Mouse (Mus musculus) thymus, postnatal 25 days (tissue): ENCODE measurements around the gene Mospd3.
A peak's percentile ranks its signal among the peaks of the same experiment; 100 is the strongest.
"Not testable (repeated sequence)": the region's sequence is repeated elsewhere in the genome, so short reads cannot be mapped to it uniquely, and the experiment has no call there.

Source experiments
- DNase-seq: peaks from one replicate; pipeline ENCODE4 v3.0.0; 2022

Mospd3 gene

DNA sequence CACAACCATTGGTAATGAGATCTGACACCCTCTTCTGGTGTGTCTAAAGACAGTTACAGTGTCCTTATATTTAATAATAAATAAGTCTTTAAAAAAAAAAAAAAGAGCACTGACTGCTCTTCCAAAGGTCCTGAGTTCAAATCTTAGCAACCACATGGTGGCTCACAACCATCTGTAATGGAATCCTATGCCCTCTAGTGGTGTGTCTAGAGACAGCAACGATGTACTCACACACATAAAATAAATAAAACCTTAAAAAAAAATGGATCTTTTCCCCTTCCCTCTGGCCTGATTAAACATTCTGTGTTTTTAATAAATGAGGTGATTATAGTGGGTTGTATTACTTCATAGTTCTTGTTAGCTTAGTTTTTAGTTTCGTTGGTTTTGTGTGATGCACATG lies 14.1 kb upstream of the Mospd3 start:
- not testable (repeated sequence) for DNase-seq

- no peak for DNase-seq
Measured at GRCm38 (mm10) chr5:137613550-137613949, 12.7 kb upstream of the Mospd3 start, which contains the start of gene Pcolce. Pcolce (minus strand) TSS chr5:137613784.

DNA sequence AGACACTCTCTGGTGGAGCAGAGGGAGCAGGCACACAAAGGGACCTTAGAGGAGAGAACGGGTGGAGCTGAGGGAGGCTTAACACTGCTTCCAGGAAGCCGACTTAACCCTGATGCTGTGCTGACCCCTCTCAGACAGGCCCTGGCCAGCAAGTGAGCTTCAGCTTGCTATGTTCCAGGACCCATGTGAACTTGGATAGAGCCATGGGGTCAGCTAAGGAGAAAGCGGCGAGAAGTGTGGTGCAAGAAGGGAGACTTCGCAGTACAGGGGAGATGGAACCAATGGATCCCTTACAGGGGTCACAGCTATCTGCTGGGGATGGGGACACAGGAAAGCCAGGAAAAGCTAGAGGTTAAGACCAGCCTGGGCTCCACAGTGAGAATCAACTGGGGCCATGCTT lies 12.2 kb upstream of the Mospd3 start:
- DNase-seq: no peak

DNA sequence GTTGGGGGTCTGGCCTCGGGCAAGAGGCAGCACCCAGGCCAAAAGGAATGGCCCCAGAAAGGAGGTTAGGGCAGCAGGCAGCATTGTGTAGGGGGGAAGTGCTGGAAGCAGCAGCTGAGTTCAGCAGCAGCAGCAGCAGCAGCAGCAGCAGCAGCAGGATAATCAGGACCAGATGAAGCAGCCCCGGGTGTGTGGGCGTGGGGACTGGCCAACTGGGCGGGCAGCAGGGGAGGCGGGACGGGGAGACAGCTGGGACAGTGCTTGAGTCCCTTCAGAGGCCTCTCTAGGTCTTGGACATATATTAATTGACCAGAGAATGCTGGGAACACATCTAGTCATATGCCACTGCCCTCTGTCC lies 10.4 kb upstream of the Mospd3 start:
- DNase-seq: no peak

DNA sequence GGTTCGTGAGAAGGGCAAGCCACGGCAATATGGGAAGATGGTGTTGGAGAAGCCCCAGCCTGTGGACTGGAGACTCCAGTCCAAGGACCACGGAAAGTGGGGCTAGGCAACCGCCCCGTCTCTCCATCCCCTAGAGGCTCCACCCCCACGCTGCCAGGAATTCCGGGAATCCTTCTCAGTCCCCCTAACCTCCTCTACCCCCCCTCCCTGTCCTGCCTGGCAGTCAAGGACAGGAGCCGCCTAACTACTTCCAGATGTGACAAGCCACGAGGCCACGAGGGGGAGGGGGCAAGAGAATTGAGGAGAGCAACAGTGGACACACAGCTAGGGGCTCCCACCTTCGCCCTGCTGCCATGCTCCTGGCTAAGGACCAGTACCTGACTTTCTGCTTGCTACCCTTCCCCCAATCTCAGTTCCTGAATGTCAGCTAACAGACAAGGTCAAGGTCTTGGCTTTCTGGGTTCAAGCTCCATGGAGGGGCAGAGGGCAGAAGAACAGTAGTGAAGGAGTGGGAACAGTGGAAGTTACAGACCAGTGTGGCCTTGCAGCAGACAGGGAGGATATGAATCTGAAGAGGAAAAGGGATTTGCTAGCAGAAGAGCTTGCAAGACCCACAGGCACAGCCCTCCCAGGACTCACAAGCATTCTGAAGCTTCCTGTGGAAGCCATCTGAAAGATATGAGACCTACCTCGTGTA lies 9.8 kb upstream of the Mospd3 start:
- DNase-seq: no peak

DNA sequence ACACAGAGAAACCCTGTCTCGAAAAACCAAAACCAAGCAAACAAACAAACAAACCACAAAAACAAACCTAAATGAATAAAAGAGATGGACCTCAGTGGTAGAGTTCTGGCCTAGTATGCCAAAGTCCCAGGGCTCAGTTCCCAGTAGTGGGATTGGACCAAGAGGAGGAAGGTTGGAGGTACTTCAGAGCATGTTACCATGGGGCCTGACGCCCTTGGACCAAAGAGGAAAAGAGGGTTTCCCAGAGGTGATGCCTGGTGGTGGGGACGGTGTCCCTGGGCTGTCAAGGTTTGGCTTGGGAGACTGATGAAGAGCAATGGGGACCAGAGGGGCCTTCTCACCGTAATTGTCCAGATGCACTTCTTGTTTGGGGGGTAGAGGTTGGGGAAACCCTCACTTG lies 9.2 kb upstream of the Mospd3 start:
- DNase-seq: no peak

DNA sequence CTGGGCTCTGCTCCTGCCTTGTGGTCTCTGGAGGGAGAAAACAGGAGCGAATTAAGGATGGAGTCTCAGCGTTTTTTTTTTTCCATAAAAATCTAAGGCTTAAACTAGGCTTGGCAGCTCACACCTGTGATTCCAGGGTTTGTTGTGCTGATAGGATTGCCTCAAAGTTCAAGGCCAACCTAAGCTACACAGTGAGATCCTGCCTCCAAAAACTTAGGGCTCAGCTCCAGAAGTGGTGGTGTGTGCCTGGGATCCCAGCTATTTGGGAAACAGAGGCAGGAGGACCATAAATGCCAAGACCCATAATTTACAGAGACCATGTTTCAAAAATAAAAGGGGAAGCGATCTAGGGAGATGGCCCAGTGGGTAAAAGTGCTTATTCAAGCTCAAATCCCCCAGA lies 8.4 kb upstream of the Mospd3 start:
- no peak for DNase-seq

GRCm38 (mm10) chr5:137608654-137609190 lies 7.9 kb upstream of the Mospd3 start:
- DNase-seq: no peak

DNA sequence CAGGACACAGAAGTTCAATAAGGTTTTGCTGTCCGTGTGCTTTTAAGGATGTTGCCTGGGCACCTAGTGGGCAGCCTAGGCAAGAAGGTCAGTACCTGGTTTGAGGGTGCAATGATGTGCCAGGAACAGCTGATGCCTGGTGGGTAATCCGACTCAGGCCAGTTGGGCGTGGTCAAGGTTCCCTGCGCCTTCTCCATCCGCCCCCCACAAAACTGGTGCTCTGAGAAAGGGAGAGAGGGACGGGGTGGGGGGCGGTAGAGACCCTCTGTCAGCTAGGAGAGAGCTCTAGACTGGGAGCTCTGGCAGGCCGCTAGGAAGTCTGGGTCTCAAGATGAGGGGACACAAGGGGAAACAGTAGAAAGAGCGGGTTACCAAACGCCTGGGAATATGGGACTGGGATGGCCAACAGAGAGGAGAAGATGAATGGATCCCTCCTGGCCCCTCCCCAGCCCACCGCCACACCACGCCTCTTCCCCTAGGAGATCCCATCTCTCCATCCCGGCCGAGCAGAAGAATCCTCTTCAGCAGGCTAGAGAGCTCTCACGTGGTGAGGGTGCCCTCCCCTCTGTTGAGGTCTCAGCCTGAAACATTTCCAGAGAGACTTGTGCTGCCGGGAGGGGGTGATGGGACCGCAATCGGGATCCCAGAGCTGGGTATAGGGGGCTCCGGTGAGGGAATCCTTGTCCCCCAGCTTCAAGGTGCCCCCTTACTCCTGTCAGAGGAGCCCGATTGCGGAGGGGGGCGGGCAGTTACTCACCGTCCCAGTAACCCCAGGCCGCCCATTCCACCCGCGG lies 7.2 kb upstream of the Mospd3 start:
- no peak for DNase-seq

DNA sequence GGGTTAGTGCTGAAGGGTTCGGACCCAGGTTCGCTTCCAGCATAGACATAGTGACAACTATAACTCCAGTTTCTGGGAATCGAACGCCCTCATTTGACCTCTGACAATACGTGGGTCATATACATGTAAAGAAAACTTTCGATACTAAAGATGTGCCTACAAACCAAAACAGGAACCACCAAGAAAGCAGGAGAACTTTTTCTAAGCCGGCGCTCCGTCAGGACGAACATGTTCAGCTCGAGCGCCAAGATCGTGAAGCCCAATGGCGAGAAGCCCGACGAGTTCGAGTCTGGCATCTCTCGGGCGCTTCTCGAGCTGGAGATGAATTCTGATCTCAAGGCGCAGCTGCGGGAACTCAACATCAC lies 489 bp upstream of the Mospd3 start:
- DNase-seq: peak; percentile 32

GRCm38 (mm10) chr5:137600281-137600618 lies 608 bp downstream of the Mospd3 start:
- DNase-seq: no peak

GRCm38 (mm10) chr5:137599600-137599999 lies 1.3 kb downstream of the Mospd3 start:
- no peak for DNase-seq

DNA sequence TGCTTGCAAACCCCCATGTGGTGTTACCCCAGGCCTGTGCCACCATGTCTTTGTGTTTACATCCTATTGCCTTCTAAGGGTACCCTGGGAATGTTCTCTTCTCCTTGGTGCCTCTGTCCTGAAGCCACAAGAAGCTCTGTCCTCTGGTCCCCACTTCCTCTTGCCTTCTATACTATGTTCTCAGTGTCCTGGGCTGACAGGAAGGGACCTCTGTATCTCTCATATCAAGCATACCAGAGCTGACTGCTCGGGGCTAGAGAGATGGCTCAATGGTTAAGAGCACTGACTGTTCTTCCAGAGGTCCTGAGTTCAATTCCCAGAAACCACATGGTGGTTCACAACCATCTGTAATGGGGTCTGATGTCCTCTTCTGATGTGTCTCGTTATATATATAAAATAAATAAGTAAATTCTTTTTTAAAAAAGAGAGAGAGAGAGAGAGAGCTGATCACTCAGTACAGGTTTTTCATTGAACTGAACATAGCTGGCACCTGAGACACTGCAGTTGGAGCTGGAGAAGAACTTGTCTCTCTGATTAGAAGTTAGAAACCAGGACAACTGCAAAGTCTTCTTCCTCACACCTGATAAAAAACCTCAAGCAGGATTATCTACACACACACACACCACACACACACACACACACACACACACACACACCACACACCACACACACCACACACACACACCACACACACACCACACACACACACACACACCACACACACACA lies 2.6 kb downstream of the Mospd3 start:
- DNase-seq: no peak

DNA sequence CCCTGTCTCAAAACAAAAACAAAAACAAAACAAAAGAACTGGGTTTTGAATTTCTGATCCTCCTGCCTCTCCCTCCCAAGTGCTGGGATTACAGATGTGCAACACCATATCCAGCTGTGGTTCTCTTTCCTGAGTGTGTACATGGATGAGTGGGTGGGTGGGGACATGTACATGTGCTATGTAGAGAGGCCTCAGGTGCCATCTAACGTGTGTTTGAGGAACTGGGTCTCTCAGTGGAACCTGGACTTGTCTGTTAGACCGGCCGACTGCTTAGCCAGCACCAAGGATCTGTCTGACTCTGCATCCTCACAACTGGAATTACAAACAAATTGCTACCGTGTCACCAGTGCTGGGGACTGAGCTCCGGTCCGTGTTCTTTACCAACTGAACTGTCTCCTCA lies 3.2 kb downstream of the Mospd3 start:
- no peak for DNase-seq

GRCm38 (mm10) chr5:137596601-137597261 lies 4.1 kb downstream of the Mospd3 start:
- peak; percentile 46 for DNase-seq

DNA sequence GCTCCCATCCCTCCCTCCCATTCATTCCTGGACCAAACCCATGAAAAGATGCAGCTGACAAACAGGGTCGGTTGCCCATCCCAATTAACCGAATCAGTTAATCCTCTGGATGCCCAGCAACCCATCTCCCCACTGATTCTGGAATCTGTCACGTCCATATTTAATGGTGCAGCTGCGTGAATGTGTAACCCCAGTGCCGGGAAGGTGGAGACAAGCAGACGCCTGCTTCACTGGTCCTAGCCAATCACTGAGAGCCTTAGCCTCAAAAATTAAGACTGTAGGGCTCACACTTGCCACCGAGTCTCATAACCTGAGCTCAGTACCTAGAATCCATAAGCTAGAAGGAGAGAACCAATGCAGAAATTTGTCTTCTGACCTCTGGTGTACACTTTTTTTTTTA lies 4.9 kb downstream of the Mospd3 start:
- no peak for DNase-seq

- DNase-seq: no peak
Measured at GRCm38 (mm10) chr5:137590507-137590906, 10.4 kb downstream of the Mospd3 start.

DNA sequence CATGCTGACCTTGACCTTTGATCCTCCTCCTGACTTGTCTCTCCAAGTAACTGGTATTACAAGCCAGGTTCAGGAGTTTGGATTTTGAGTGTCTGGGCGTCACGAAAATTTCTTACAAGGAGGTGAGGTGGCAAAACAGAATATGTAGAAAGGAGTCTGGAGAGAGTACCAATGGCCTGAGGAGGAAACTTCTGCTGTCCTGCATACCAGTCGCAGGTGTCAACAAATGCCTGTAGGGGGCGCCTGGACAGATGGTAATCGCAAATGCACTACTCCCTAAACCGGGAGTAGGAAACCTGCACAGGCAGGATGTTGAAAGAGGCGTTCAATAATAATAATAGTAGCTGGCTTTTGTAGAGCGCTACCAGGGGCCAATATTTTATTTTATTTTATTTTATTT lies 15.9 kb downstream of the Mospd3 start:
- DNase-seq: peak; percentile 76

- DNase-seq: peak; percentile 43
Measured at GRCm38 (mm10) chr5:137583670-137584169, 17.1 kb downstream of the Mospd3 start.

GRCm38 (mm10) chr5:137582702-137583101 lies 18.2 kb downstream of the Mospd3 start:
- no peak for DNase-seq

DNA sequence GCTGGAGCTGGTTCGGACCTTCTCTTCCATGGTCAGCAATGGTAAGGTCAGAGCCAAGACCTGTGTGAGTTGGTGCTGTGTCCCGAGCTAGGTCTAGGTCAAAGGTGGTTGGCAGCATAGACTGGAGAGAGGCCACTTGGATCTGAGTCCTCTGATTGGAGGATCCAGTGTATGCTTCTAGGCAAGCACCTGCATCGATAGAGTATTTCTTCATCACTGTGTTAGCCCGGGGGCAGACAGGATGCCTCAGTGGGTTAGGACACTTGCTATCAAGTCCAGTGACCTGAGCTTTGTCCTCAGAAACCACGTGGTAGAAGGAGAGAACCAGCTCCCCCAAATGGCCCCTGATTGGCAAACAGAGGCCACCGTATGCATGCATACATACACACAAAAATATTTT lies 20.6 kb downstream of the Mospd3 start:
- no peak for DNase-seq

- no peak for DNase-seq
Measured at GRCm38 (mm10) chr5:137574470-137574901, 26.4 kb downstream of the Mospd3 start.
